Mouse (Mus musculus): ENCODE data around the gene 6030458C11Rik.
A peak's percentile ranks its signal among the peaks of the same experiment; 100 is the strongest.

6030458C11Rik gene

DNA sequence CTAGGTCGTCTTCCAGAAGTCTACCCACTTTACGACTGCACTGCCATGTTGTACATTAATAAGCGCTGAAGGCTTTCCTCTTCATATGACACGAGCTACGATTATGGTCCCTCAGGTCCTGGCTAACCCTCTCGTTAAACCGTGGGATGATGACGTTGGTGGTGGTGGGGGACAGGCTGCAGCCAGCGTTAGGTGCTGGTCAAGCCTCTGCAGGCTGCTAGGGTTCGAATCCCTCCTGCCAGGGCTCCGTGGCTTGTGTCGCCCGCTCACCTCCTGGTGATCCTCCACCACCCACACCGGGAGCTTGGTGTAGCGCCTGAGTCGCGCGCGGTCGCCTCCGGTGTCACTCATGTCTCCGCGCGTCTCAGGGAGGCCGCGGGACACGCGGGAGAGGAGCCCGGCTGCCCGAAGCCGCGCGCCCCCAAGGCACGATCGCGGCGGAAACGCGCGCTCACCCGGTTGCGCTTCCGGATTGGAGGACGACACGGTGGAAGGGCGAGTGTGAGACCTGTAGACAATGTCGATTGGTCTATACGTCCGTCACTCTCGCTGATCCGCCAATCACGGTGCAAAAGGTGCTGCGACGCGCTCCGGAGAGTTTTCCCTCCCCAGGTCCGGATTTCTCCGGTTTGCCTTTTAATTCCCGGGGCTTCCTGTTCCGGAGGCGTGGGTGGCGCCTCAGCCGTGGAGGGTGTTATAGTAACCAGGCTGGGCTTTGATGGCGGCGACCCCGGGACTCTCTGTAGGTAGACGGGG, at the start of gene 6030458C11Rik, which contains the start of gene Drosha:
Gene 6030458C11Rik (minus strand): TSS at position 453 of the 756 bp plus-strand sequence.
Gene Drosha (plus strand): TSS at position 619 of the 756 bp plus-strand sequence.
- peak; percentile 98 for DNase-seq

DNA sequence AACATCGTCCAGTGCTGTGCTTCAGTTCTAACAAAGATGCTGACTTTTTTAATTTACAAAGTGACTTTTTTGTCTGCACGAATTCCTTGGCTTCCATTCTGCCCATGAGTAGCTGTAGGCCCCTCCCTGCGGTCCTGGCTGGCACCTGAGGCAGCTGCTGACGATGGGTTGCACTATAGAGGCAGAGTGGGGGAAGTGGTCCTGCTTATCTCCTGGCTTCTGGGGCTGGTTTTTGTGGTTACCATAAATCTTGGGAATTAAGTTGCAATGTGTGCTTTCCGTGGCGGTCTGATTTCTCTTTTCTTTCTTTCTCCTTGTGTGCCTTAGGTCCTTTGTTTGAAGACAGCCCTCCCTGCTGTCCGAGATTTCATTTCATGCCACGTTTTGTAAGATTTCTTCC, 42.8 kb upstream of the 6030458C11Rik start:
- no peak for DNase-seq

DNA sequence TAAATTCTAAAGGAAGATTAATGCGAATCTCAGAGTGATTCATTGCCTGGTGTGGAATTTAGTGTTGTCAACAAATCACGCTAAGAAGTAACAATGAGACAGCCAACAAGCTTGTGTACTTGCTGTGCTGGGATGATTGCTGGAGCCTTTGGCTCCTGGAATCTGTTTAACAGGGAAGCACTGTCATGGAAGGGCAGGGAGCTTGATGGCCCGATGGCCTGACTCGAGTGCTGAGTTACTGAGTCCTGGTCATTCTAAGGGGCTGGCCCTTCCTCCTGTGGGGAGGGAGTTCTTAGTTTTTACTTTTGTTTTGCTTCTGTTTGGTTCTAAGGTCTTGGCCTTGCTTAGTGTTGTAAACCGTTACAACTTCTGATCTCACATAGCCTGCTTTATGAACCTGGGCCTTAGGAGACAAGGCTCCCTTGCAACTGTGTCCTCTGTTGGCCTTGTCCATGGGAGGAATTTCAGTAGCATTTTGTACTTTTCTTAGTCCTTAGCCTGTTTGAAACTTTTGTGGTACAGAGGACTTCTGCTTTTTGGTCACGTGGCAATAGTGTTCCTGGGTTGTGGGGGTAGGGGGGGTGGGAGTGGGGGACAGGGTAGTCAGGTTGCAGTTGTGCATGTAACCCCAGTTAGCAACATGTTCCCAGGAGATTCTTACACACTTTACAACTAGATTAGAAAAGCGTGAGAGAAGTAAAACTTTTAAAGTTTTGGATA, 41.3 kb upstream of the 6030458C11Rik start:
- no peak for DNase-seq

DNA sequence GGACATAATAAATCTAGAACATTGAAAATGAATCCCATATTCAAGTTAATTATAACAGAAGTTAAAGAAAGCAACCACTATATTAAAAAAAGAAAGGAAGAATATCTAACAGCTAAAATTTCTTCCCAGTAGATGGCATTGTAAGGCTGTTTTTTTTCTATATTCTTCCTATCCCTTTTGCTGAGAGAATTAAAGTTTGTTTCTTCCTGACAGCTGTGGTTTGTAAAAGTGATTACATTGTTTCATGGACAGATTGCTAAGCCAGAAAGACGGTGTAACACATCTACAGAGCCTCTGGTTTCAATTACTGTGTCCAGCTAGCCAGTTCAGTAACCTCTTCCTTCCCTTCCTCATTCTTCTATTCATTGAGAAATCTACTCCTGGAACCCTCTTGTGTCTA, 39.2 kb upstream of the 6030458C11Rik start:
- DNase-seq: no peak

DNA sequence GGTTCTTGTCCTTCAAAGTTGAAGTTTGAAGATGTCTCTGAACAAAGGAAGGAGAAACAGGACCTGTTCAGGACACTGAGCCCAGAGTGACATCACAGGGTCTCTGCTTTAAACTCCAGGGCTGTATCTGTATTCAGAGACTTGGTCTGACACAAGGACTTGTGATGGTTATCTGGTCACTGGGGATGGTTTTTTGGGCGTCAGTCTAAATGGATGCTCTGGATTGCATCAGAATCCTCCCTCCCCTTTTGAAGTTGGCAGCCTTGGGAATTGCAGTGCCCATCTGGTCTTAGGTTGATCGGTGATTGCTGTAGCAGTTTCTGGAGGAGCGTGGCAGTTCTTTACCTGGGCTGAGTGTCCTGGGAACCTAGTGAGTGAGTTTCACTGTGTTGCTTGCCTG, 37.6 kb upstream of the 6030458C11Rik start:
- no peak for DNase-seq

DNA sequence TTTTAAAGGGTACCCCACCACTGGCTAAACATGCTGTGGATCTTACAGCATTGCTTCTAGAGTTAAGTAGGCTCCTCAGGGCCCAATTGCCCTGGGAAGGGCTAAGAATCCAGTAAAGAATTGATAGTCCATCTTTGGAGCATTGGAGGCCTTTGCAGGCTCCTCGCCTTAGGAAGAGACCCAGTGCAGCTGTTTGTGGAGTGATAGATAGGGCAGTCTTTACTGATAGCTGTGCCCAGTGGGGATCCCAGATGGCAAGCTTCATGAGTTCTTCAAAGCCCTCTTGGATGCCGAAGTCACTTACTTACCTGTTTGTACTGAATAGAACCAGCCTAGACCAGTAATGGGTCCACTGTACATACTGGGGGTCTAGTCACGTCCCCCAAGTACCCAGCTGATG, 34.2 kb upstream of the 6030458C11Rik start:
- no peak for DNase-seq

DNA sequence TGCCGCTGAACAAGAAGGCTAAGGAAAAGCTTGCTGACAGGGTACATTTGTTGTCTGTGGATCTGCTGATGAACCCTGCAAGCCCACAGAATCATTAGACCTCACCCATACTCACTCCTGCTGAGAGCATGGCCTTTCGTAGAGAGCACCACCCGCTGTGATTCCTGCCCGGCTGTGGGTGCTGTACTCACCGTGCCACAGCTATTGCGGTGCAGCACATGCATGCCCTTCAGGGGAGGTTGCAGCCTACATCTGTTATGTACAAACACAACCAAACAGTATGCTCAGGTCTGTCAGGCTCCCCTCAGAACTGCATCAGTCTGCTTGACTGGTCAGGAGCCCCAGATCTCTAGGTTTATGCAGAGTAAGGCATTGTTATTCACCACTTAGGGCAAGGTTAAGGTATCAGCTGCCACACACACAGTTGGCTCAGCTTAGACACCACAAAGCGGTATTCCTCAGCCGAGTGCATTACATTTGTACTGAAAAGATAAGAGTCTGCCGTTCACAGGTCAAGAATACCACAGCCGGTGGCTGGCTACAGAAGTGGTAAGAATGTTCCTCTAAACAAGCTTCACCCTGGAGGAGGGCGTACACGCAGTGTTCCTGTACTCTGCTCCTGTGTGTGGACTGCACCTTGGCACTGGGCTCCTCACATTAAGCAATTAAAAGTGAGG, 33.5 kb upstream of the 6030458C11Rik start:
- DNase-seq: no peak

DNA sequence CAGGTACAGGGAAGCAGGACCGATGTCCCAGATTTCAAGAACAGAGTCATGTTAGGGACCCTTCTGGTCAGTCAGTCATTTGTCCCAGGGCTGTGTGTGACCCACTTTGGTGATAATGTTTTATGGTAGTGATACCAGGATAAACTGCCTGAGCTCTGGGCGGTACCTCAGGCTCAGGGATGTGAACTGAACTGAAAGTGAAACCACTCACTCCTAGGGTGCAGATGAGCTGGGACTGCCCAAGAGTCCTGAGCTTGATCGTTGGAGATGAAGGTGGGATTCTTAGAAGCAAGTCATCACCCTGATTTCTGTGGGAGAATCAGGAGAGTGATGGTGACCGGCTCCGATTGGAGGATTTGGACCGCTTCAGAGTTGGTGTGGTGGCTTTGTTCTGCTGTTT, 32.3 kb upstream of the 6030458C11Rik start:
- DNase-seq: no peak

DNA sequence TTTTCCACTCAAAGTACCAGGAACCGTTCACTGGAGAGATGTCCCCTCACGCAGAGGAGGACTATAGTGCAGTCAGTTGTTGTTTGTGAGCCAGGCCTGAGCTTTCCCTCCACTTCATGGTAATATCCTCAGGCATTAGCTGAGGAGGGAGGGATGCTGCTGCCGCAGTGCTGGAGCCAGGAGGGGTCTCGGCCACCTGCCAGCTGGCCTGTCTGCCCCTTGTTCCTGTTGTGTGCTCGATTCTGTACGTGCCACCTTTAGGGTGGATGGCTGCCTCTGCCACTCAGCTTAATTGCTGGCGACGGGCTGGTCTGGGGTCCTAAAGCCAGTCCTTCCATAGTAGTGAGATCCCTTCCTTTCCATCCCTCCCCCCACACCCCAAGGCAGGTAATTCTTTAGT, 29.0 kb upstream of the 6030458C11Rik start:
- DNase-seq: no peak

DNA sequence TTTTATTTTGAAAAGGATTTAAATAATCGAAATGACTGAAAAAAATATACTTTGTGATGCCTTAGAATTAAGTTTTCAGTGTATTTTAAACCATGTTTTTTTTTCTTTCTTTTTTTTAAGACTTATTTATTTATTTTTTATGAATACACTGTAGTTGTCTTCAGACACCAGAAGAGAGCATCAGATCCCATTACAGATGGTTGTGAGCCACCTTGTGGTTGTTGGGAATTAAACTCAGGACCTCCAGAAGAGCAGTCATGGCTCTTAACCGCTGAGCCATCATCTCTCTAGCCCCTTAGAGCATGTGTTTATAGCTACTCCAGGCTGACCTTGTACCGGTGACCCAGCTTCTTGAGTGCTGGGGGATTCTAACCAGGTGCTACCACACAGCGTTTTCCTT, 24.9 kb upstream of the 6030458C11Rik start:
- DNase-seq: no peak

DNA sequence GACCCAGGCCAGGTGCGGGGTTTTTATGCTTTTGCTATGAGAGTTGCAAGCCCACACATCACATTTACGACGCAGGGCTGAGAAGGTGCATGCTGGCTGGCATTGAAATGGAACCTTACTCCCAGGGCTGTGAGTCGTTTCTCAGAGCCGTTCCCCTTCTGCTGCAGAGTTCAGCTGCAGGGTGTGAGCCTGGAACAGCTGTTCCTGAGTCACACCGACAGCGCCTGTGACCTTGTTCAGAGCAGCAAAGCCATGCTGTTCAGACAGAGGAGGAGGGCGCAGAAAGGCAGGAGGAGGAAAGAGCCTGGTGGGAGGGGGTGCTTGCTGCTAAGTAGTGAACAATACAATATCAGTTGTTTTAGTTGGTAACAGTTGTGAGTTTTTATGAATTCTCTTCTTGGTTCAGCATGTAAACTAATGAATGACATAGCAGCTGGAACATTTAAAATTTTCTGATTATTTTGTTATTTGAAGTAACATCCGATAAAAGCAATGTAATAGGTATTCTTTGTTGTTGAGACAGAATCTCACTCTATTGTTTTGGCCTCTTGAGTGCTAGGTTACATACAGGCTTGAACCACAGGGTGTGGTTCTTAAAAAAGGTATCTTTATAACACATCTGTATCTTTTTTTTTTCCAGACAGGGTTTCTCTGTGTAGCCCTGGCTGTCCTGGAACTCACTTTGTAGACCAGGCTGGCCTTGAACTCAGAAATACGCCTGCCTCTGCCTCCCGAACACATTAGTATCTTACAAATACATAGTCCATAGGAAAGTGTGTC, 23.9 kb upstream of the 6030458C11Rik start:
- no peak for DNase-seq

DNA sequence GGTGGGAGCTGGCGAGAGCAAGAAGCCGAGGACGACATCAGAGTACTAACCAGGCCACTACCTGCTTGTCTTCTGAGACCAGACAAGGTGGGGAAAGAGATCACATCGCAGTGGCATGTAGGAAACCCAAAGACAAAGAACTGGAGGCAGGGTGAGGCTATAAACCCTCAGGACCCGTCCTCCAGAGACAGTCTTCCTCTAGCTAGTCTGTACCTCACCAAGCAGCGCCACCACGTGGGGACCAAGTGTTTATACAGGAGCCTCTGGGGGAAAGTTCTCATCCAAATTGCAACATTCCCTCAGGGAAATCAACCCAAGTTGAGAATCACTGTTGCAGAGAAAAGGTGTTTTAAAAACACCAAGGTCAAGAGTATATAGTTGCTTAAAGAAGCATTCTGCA, 18.4 kb upstream of the 6030458C11Rik start:
- DNase-seq: no peak

DNA sequence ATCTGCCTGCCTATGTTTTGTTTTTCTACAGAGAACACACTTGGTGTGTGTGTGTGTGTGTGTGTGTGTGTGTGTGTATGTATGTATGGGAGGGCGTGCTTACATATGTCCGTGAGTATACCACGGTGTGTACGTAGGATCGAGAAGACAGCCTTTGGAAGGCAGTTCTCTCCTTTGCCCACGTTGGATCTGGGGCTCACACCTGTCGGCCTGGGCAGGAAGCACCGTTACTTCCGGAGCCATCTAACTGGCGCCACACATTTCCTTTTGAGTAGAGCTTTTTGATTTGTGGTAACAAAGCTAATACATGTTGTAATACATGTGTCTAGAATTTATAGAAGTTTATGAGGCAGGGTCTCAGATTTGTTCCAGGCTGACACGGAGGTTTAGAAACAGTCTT, 16.3 kb upstream of the 6030458C11Rik start:
- no peak for DNase-seq

DNA sequence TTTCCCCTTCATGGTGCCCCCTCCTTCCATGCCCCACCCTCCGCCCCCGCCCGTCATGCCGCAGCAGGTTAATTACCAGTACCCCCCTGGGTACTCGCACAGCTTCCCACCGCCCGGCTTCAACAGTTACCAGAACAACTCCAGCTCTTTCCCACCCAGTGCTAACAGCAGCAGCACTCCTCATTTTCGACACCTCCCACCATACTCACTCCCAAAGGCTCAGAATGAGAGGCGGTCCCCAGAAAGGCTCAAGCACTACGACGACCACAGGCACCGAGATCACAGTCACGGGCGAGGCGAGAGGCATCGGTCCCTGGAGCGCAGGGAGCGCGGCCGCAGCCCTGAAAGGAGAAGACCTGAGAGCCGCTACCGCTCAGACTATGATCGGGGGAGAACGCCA, 9.8 kb upstream of the 6030458C11Rik start:
- DNase-seq: no peak

DNA sequence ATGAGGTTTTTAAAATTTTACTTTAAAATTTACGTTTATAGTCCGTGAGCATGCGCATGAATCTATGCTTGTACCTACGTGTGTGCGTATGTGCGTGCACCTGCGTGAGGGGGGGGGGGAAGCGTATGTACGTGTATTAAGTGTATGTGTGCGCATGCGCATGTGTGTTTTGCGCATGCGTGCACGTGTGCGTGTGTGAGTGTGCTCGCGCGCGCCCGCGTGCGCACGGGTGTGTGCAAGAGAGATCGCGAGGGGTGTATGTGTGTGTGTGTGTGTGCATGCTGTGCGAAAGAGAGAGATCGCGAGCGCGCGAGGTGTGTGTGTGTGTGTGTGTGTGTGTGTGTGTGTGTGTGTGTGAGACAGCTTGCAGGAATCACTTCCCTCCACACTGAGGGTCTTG, 8.9 kb upstream of the 6030458C11Rik start:
- DNase-seq: no peak

DNA sequence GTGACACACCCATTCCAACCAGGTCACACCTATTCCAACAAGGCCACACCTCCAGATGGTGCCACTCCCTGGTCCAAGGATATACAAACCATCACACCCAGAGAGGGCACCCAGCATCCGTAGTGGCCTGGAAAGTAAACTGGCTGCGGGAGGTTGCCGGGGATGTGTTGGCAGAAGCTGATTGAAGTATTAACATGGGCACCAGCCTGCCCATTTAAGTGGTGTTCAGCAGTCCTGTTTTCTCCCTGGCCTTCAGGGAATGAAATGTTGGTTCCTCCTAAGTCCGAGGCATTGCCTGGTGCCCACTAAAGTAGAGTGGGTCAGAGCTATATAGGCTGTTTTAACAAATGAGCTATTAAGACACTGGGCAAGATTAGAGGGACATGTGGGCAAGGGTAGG, 8.2 kb upstream of the 6030458C11Rik start:
- no peak for DNase-seq

DNA sequence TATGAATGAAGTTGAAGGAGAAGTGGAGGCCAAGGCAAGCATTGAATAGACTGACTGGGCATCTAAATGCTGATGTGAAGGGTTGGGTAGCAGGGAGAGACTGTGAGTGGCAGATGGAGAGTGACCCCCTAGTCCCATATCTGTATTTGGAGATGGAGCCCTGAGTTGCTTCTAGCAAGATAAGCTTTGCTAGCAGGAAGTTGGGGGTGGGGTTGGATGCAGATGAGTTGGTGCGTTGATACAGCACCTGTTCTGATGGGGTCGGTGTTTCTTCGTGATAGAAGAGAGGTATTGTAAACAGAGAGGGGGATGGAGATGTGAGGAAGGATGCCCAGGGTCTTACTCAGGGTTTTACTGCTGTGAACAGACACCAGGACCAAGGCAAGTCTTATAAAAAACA, 5.4 kb upstream of the 6030458C11Rik start:
- DNase-seq: no peak

DNA sequence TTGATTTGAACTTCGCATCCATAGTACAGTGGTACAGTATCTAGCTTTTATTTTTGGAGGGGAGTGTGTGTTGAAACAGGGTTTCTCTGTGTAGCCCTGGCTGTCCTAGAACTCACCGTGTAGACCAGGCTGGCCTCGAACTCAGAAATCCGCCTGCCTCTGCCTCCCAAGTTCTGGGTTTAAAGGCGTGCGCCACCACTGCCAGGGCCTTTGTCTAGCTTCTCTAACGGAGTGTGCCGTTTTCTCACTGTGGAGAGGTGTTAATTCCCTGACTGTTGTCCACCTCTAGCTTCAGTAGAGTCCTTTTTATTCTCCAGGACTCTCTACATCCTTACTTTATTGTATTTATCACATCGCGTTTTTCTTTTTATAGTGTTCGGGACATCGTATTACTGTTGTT, 959 bp upstream of the 6030458C11Rik start:
- no peak for DNase-seq

DNA sequence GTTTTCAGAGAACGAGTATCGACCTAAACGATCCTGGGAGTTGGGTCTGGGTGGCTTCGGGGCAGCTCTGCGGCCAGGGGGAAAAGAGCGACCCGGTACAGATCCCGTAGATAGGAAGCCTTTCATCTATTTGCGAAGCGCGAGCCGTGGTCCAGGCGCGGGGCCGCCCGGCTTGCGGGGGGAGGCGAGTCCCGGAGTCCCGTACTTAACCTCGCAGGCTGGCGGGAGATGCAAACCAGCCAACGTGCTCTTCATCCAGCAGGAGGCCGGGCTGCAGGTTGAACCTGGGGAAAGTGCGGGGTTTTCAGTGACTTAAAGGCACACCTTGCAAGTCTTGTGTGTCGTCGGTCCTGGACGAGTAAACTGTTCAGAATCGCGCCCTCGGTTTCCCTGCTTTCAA, 516 bp upstream of the 6030458C11Rik start:
- no peak for DNase-seq

DNA sequence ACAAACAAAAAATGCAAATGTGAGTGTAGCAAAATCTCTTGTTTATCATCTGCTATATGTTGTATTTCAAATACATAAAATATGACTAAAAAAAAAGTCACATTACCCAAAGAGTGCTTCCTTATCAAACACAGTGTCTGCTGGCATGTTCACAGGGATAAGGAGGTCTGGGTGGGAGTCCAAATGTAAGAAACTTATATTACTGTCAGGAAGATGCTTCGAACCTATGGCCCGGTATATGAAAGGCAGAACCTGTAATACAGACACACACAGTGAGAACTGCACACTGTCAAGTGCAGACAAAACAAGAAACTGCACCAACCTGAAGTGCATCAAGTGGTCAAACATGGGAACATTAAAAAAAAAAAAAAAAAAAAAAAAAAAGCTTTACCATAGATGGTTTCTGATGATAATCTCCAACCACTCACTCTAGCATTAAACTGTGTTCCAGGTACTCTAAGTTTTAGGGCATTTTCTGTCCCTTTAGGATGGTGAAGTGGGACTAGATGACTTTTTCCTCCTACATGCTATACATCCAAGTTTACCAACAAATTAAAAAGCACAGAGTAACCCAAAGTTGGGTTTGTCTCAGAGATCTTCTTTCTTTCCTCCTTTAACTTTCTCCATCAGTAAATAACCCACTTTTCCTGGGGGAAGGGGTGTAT, 862 bp downstream of the 6030458C11Rik start:
- DNase-seq: no peak

DNA sequence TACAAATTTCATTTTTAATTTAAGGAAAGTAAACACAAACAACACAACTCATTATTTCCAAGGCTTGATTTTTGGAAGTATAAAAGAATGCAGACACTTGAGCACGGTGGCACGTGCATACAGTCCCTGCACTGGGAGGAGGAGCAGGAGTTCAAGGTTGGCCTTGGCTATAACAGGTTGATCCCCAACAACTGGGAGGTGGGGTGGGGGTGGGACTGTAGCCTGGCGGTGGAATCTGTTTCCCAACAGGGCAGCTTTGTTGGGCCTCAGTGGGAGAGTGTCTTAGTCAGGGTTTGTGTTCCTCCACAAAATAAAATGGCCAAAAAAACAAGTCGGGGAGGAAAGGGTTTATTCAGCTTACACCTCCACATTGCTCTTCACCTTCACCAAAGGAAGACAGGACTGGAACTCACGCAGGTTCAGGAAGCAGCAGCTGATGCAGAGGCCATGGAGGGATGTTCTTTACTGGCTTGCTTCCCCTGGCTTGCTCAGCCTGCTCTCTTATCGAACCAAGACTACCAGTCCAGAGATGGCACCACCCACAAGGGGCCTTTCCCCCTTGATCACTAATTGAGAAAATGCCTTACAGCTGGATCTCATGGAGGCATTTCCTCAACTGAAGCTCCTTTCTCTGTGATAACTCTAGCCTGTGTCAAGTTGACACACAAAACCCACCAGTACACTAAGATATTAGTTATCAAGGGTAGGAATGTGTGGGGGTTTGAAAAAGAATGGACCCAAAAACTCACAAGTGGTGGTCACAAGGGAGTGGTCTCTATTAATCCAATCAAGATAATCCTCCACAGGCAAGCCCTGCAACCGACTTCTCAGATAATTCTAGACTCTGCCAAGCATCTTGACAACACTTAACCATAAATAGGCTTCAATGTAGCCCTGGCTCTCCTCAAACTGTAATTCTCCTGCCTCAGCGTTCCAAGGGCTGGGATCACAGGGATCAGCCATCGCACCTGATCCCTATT, 1.7 kb downstream of the 6030458C11Rik start:
- no peak for DNase-seq
